Mouse (Mus musculus) forebrain, embryonic 10.5 days (tissue): ENCODE data around the gene Grb7. TPM values are rescaled to one million over a fixed set of nuclear protein-coding genes. Genes with fewer than 3 reads are reported as not detected.

Experiments used
- DNase-seq: peaks from one replicate; pipeline ENCODE4 v3.0.0-alpha.2; 2017; ENCODE audit warnings: low spot score; ENCODE audit errors: extremely low spot score
- H3K27ac ChIP-seq: fragments of 300-500 bp; sonication (generic); 2 replicates; pipeline ENCODE4 v1.5.1; 2016; ENCODE audit warnings: mild to moderate bottlenecking
- H3K27me3 ChIP-seq: fragments of 300-500 bp; sonication (generic); 2 replicates; pipeline ENCODE4 v1.6.1; 2016; ENCODE audit warnings: mild to moderate bottlenecking; ENCODE audit not compliant: poor library complexity, severe bottlenecking
- H3K36me3 ChIP-seq: fragments of 300-500 bp; sonication (generic); replicated peaks from 2 replicates; pipeline ENCODE4 v1.6.1; 2016; ENCODE audit warnings: mild to moderate bottlenecking, moderate library complexity
- H3K4me1 ChIP-seq: fragments of 300-500 bp; sonication (generic); 2 replicates; pipeline ENCODE4 v1.6.1; 2016
- H3K4me3 ChIP-seq: fragments of 300-500 bp; sonication (generic); 2 replicates; pipeline ENCODE4 v1.5.1; 2016; ENCODE audit warnings: mild to moderate bottlenecking, moderate library complexity
- H3K9me3 ChIP-seq: fragments of 300-500 bp; sonication (generic); 2 replicates; pipeline ENCODE4 v1.6.1; 2016; ENCODE audit warnings: mild to moderate bottlenecking, moderate library complexity
- WGBS: fragments of 180-500 bp; shearing (Covaris S2); methylation state at CpG from one replicate; pipeline ENCODE4 v1.1.7; 2016; 5-methylcytosine and 5-hydroxymethylcytosine counted together
- polyA plus RNA-seq: library from polyadenylated mRNA; unstranded; fragments of >200 nt; fragmentation: Nextera tagmentation; extraction: Ambion mirVana; gene quantifications from 2 replicates; pipeline ENCODE4 v1.2.1, GENCODE M21; 2016

Grb7 gene
- polyA plus RNA-seq, 1 experiment from 2014 or later: 5.6 TPM

- no peak for DNase-seq
- 86% methylated on average over 13 of the region's 13 CpGs for WGBS
- H3K27ac ChIP-seq: no peak overlapping the region
Measured at GRCm38 (mm10) chr11:98479026-98479939, 33.1 kb downstream of the Grb7 start.

GRCm38 (mm10) chr11:98479940-98480497 lies 33.8 kb downstream of the Grb7 start:
- Histone ChIP-seq H3K4me3 (no peak overlapping the region), H3K4me1 (no peaks in the 10 kb centered on the region), H3K27me3 (no peaks in the 10 kb centered on the region), H3K36me3 (no peaks in the 10 kb centered on the region), H3K27ac (no peak overlapping the region), H3K9me3 (no peaks in the 10 kb centered on the region)
- DNase-seq: no peak
- WGBS: 91% methylated on average over 12 of the region's 12 CpGs

More at GRCm38 (mm10) chr11:98479026-98479939, 33.1 kb downstream of the Grb7 start:
- no peaks in the 10 kb centered on the region for H3K9me3 ChIP-seq
- no peaks in the 10 kb centered on the region for H3K36me3 ChIP-seq
- H3K4me1 ChIP-seq: peaks cover under 1% of the 10 kb centered on the region; the same call in 1 of the 2 replicates
- H3K4me3 ChIP-seq: no peak overlapping the region
- no peaks in the 10 kb centered on the region for H3K27me3 ChIP-seq

GRCm38 (mm10) chr11:98481231-98481630 lies 35.0 kb downstream of the Grb7 start:
- H3K4me1 ChIP-seq: no peaks in the 10 kb centered on the region
- 62% methylated on average over 6 of the region's 6 CpGs for WGBS
- no peaks in the 10 kb centered on the region for H3K36me3 ChIP-seq
- no peaks in the 10 kb centered on the region for H3K9me3 ChIP-seq
- H3K4me3 ChIP-seq: no peak overlapping the region
- no peaks in the 10 kb centered on the region for H3K27me3 ChIP-seq
- no peak overlapping the region for H3K27ac ChIP-seq
- DNase-seq: no peak

GRCm38 (mm10) chr11:98482067-98482466 lies 35.9 kb downstream of the Grb7 start:
- H3K36me3 ChIP-seq: no peaks in the 10 kb centered on the region
- no peaks in the 10 kb centered on the region for H3K4me1 ChIP-seq
- H3K9me3 ChIP-seq: no peaks in the 10 kb centered on the region
- H3K27ac ChIP-seq: no peak overlapping the region
- WGBS: 86% methylated on average over 10 of the region's 10 CpGs
- H3K4me3 ChIP-seq: no peak overlapping the region
- no peaks in the 10 kb centered on the region for H3K27me3 ChIP-seq
- no peak for DNase-seq

GRCm38 (mm10) chr11:98485749-98486148 lies 39.6 kb downstream of the Grb7 start:
- 93% methylated on average over 2 of the region's 2 CpGs for WGBS
- Histone ChIP-seq H3K4me3 (no peak overlapping the region), H3K9me3 (no peaks in the 10 kb centered on the region), H3K27ac (no peak overlapping the region), H3K27me3 (peaks cover 11% of the 10 kb centered on the region; the same call in 1 of the 2 replicates), H3K36me3 (no peaks in the 10 kb centered on the region), H3K4me1 (peaks cover 10% of the 10 kb centered on the region; the same call in 1 of the 2 replicates)
- DNase-seq: no peak

GRCm38 (mm10) chr11:98487526-98488040 lies 41.4 kb downstream of the Grb7 start:
- Histone ChIP-seq H3K27me3 (peaks cover 18% of the 10 kb centered on the region), H3K36me3 (no peaks in the 10 kb centered on the region), H3K4me1 (peaks cover 13% of the 10 kb centered on the region; the same call in 1 of the 2 replicates), H3K27ac (no peak overlapping the region), H3K4me3 (no peak overlapping the region), H3K9me3 (no peaks in the 10 kb centered on the region)
- WGBS: 71% methylated on average over 5 of the region's 5 CpGs
- DNase-seq: no peak

- no peak overlapping the region for H3K27ac ChIP-seq
- DNase-seq: no peak
- no peaks in the 10 kb centered on the region for H3K9me3 ChIP-seq
- peaks cover 24% of the 10 kb centered on the region for H3K4me1 ChIP-seq
- peaks cover 25% of the 10 kb centered on the region for H3K27me3 ChIP-seq
- no peak overlapping the region for H3K4me3 ChIP-seq
- no peaks in the 10 kb centered on the region for H3K36me3 ChIP-seq
- 81% methylated on average over 20 of the region's 20 CpGs for WGBS
Measured at GRCm38 (mm10) chr11:98488540-98489234, 42.5 kb downstream of the Grb7 start.

- DNase-seq: no peak
- Histone ChIP-seq H3K27ac (no peak overlapping the region), H3K4me1 (peaks cover 26% of the 10 kb centered on the region), H3K27me3 (peaks cover 54% of the 10 kb centered on the region), H3K4me3 (no peak overlapping the region), H3K9me3 (no peaks in the 10 kb centered on the region), H3K36me3 (no peaks in the 10 kb centered on the region)
- WGBS: 84% methylated on average over 7 of the region's 7 CpGs
Measured at GRCm38 (mm10) chr11:98491571-98491970, 45.4 kb downstream of the Grb7 start.

GRCm38 (mm10) chr11:98492959-98493358 lies 46.8 kb downstream of the Grb7 start:
- WGBS: 23% methylated on average over 7 of the region's 7 CpGs
- no peaks in the 10 kb centered on the region for H3K9me3 ChIP-seq
- DNase-seq: no peak

GRCm38 (mm10) chr11:98493394-98493793 lies 47.2 kb downstream of the Grb7 start:
- H3K4me3 ChIP-seq: no peak overlapping the region
- no peak for DNase-seq
- no peaks in the 10 kb centered on the region for H3K9me3 ChIP-seq
- WGBS: 74% methylated on average over 9 of the region's 9 CpGs
- H3K36me3 ChIP-seq: no peaks in the 10 kb centered on the region
- peaks cover 71% of the 10 kb centered on the region for H3K27me3 ChIP-seq
- no peak overlapping the region for H3K27ac ChIP-seq
- peaks cover 37% of the 10 kb centered on the region for H3K4me1 ChIP-seq

More at GRCm38 (mm10) chr11:98492959-98493358, 46.8 kb downstream of the Grb7 start:
- Histone ChIP-seq H3K27me3 (peaks cover 67% of the 10 kb centered on the region), H3K27ac (no peak overlapping the region), H3K4me1 (peaks cover 36% of the 10 kb centered on the region), H3K4me3 (no peak overlapping the region), H3K36me3 (no peaks in the 10 kb centered on the region)

- DNase-seq: no peak
- Histone ChIP-seq H3K27ac (no peak overlapping the region), H3K27me3 (peaks cover 78% of the 10 kb centered on the region), H3K4me1 (peaks cover 29% of the 10 kb centered on the region), H3K9me3 (no peaks in the 10 kb centered on the region), H3K4me3 (no peak overlapping the region), H3K36me3 (no peaks in the 10 kb centered on the region)
- WGBS: 88% methylated on average over 5 of the region's 5 CpGs
Measured at GRCm38 (mm10) chr11:98495176-98495719, 49.1 kb downstream of the Grb7 start.
